Mouse (Mus musculus): ENCODE measurements around the gene Rph3a. TPM values are rescaled to one million over a fixed set of nuclear protein-coding genes. Genes with fewer than 3 reads are reported as not detected.
"Not testable (repeated sequence)": the region's sequence is repeated elsewhere in the genome, so short reads cannot be mapped to it uniquely, and the experiment has no call there.

The Rph3a gene
- polyA plus RNA-seq, 1 experiment from 2014 or later, result 35.2 TPM

- Histone ChIP-seq H3K27ac (ENCODE audit: low read depth, low read length) (no peak overlapping the region), H3K9me3 (ENCODE audit: control insufficient read depth, low read length) (no peaks in the 10 kb centered on the region), H3K4me3 (ENCODE audit: low read length) (no peak overlapping the region), H3K27me3 (replicated peaks; ENCODE audit: control insufficient read depth, insufficient read depth, low read length) (no peaks in the 10 kb centered on the region), H3K36me3 (ENCODE audit: control insufficient read depth, insufficient read depth, low read length) (no peaks in the 10 kb centered on the region), H3K4me1 (ENCODE audit: control insufficient read depth, insufficient read depth, low read depth, low read length) (no peaks in the 10 kb centered on the region), H3K4me2 (ENCODE audit: low read length) (no peak overlapping the region), H3K9ac (ENCODE audit: low read depth, low read length) (no peak overlapping the region)
- no peak for ATAC-seq
- 70% methylated on average over 4 of the region's 4 CpGs for WGBS
Observed at GRCm38 (mm10) chr5:120937841-120938240, 72.1 kb downstream of the Rph3a start.

- WGBS, result 32% methylated on average over 5 of the region's 5 CpGs
- Histone ChIP-seq H3K36me3 (ENCODE audit: control insufficient read depth, insufficient read depth, low read length) (no peaks in the 10 kb centered on the region), H3K27ac (ENCODE audit: low read depth, low read length) (no peak overlapping the region), H3K9ac (ENCODE audit: low read depth, low read length) (no peak overlapping the region), H3K9me3 (ENCODE audit: control insufficient read depth, low read length) (no peaks in the 10 kb centered on the region), H3K4me2 (ENCODE audit: low read length) (no peak overlapping the region), H3K27me3 (replicated peaks; ENCODE audit: control insufficient read depth, insufficient read depth, low read length) (no peaks in the 10 kb centered on the region), H3K4me3 (ENCODE audit: low read length) (no peak overlapping the region), H3K4me1 (ENCODE audit: control insufficient read depth, insufficient read depth, low read depth, low read length) (no peaks in the 10 kb centered on the region)
- no peak for ATAC-seq
Observed at GRCm38 (mm10) chr5:120933966-120934365, 75.9 kb downstream of the Rph3a start.

GRCm38 (mm10) chr5:120927036-120927435 is 82.9 kb downstream of the Rph3a start:
- WGBS, result 0% methylated on average over 1 of the region's 1 CpGs
- Histone ChIP-seq H3K4me3 (ENCODE audit: low read length) (no peak overlapping the region), H3K27me3 (replicated peaks; ENCODE audit: control insufficient read depth, insufficient read depth, low read length) (no peaks in the 10 kb centered on the region)

GRCm38 (mm10) chr5:120926311-120926710 is 83.6 kb downstream of the Rph3a start:
- not testable (repeated sequence) for H3K4me2 ChIP-seq (ENCODE audit: low read length); H3K27ac ChIP-seq (ENCODE audit: low read depth, low read length); H3K9ac ChIP-seq (ENCODE audit: low read depth, low read length); H3K9me3 ChIP-seq (ENCODE audit: control insufficient read depth, low read length); ATAC-seq; H3K4me1 ChIP-seq (ENCODE audit: control insufficient read depth, insufficient read depth, low read depth, low read length); H3K36me3 ChIP-seq (ENCODE audit: control insufficient read depth, insufficient read depth, low read length); H3K4me3 ChIP-seq (ENCODE audit: low read length); H3K27me3 ChIP-seq (replicated peaks; ENCODE audit: control insufficient read depth, insufficient read depth, low read length)
- 88% methylated on average over 2 of the region's 2 CpGs for WGBS

More at GRCm38 (mm10) chr5:120927036-120927435, 82.9 kb downstream of the Rph3a start:
- Histone ChIP-seq H3K9me3 (ENCODE audit: control insufficient read depth, low read length) (no peaks in the 10 kb centered on the region), H3K27ac (ENCODE audit: low read depth, low read length) (no peak overlapping the region), H3K4me2 (ENCODE audit: low read length) (no peak overlapping the region), H3K4me1 (ENCODE audit: control insufficient read depth, insufficient read depth, low read depth, low read length) (no peaks in the 10 kb centered on the region), H3K9ac (ENCODE audit: low read depth, low read length) (no peak overlapping the region), H3K36me3 (ENCODE audit: control insufficient read depth, insufficient read depth, low read length) (no peaks in the 10 kb centered on the region)
- no peak for ATAC-seq

GRCm38 (mm10) chr5:120924520-120924919 is 85.4 kb downstream of the Rph3a start:
- H3K9me3 ChIP-seq (ENCODE audit: control insufficient read depth, low read length); H3K36me3 ChIP-seq (ENCODE audit: control insufficient read depth, insufficient read depth, low read length); H3K27me3 ChIP-seq (replicated peaks; ENCODE audit: control insufficient read depth, insufficient read depth, low read length); H3K9ac ChIP-seq (ENCODE audit: low read depth, low read length); H3K4me2 ChIP-seq (ENCODE audit: low read length); H3K4me1 ChIP-seq (ENCODE audit: control insufficient read depth, insufficient read depth, low read depth, low read length); ATAC-seq; H3K27ac ChIP-seq (ENCODE audit: low read depth, low read length); H3K4me3 ChIP-seq (ENCODE audit: low read length): not testable (repeated sequence)
- 93% methylated on average over 4 of the region's 4 CpGs for WGBS

GRCm38 (mm10) chr5:120923969-120924368 is 85.9 kb downstream of the Rph3a start:
- Histone ChIP-seq H3K27me3 (replicated peaks; ENCODE audit: control insufficient read depth, insufficient read depth, low read length) (no peaks in the 10 kb centered on the region), H3K36me3 (ENCODE audit: control insufficient read depth, insufficient read depth, low read length) (no peaks in the 10 kb centered on the region), H3K4me1 (ENCODE audit: control insufficient read depth, insufficient read depth, low read depth, low read length) (no peaks in the 10 kb centered on the region), H3K9ac (ENCODE audit: low read depth, low read length) (no peak overlapping the region), H3K9me3 (ENCODE audit: control insufficient read depth, low read length) (no peaks in the 10 kb centered on the region), H3K4me2 (ENCODE audit: low read length) (no peak overlapping the region), H3K4me3 (ENCODE audit: low read length) (no peak overlapping the region), H3K27ac (ENCODE audit: low read depth, low read length) (no peak overlapping the region)
- ATAC-seq, result no peak
- WGBS, result 83% methylated on average over 4 of the region's 4 CpGs

- Histone ChIP-seq H3K36me3 (ENCODE audit: control insufficient read depth, insufficient read depth, low read length) (no peaks in the 10 kb centered on the region), H3K4me3 (ENCODE audit: low read length) (no peak overlapping the region), H3K4me1 (ENCODE audit: control insufficient read depth, insufficient read depth, low read depth, low read length) (no peaks in the 10 kb centered on the region), H3K9me3 (ENCODE audit: control insufficient read depth, low read length) (no peaks in the 10 kb centered on the region), H3K27me3 (replicated peaks; ENCODE audit: control insufficient read depth, insufficient read depth, low read length) (no peaks in the 10 kb centered on the region), H3K4me2 (ENCODE audit: low read length) (no peak overlapping the region), H3K9ac (ENCODE audit: low read depth, low read length) (no peak overlapping the region), H3K27ac (ENCODE audit: low read depth, low read length) (no peak overlapping the region)
- ATAC-seq, result no peak
- 77% methylated on average over 3 of the region's 3 CpGs for WGBS
Observed at GRCm38 (mm10) chr5:120920296-120920695, 89.6 kb downstream of the Rph3a start.

- H3K9ac ChIP-seq (ENCODE audit: low read depth, low read length); H3K4me1 ChIP-seq (ENCODE audit: control insufficient read depth, insufficient read depth, low read depth, low read length); ATAC-seq; H3K36me3 ChIP-seq (ENCODE audit: control insufficient read depth, insufficient read depth, low read length); H3K27me3 ChIP-seq (replicated peaks; ENCODE audit: control insufficient read depth, insufficient read depth, low read length); H3K9me3 ChIP-seq (ENCODE audit: control insufficient read depth, low read length); H3K4me2 ChIP-seq (ENCODE audit: low read length); H3K4me3 ChIP-seq (ENCODE audit: low read length); H3K27ac ChIP-seq (ENCODE audit: low read depth, low read length): not testable (repeated sequence)
- WGBS, result 79% methylated on average over 2 of the region's 2 CpGs
Observed at GRCm38 (mm10) chr5:120919156-120919935, 90.5 kb downstream of the Rph3a start.

GRCm38 (mm10) chr5:120914204-120914603 is 95.7 kb downstream of the Rph3a start, which contains the start of gene Oas1d:
Oas1d (plus strand) TSS chr5:120914536.
- H3K4me2 ChIP-seq (ENCODE audit: low read length); H3K4me3 ChIP-seq (ENCODE audit: low read length); H3K27me3 ChIP-seq (replicated peaks; ENCODE audit: control insufficient read depth, insufficient read depth, low read length); H3K36me3 ChIP-seq (ENCODE audit: control insufficient read depth, insufficient read depth, low read length); H3K9ac ChIP-seq (ENCODE audit: low read depth, low read length); ATAC-seq; H3K27ac ChIP-seq (ENCODE audit: low read depth, low read length); H3K9me3 ChIP-seq (ENCODE audit: control insufficient read depth, low read length); H3K4me1 ChIP-seq (ENCODE audit: control insufficient read depth, insufficient read depth, low read depth, low read length): not testable (repeated sequence)
- WGBS, result 45% methylated on average over 8 of the region's 8 CpGs

Data from hindbrain, embryonic 16.5 days (tissue).